Mouse (Mus musculus): ENCODE measurements around the gene Map3k1. TPM values are rescaled to one million over a fixed set of nuclear protein-coding genes. Genes with fewer than 3 reads are reported as not detected.
A peak's percentile ranks its signal among the peaks of the same experiment; 100 is the strongest.

The Map3k1 gene
- polyA plus RNA-seq, 1 experiment from 2014 or later, result 19.8 TPM

DNA sequence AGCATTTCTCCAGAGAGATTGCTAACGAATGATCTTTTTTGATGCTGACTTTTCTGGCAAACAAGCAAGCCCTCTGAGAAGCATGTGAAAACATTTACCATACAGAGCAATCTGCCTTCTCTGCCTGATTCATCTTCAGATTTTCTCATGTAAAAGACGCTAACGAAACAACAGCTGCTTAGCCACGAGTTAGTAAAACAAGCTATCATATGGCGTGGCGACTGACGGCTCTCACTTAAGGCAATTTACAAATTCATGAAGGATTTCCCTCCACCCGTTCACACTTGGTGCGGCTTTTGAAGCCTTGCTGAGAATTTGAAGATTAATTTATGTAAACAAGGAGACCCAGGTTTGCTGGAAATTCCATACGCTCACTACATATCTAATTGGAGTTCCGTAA, 25.8 kb upstream of the Map3k1 start:
- H3K9ac ChIP-seq (ENCODE audit: low read depth, low read length), result no peak overlapping the region
- H3K9me3 ChIP-seq (ENCODE audit: control insufficient read depth, low read length), result no peaks in the 10 kb centered on the region
- ATAC-seq (replicated peaks; ENCODE audit: low FRiP score) (no peak), DNase-seq (ENCODE audit: low spot score) (no peak)
- no peaks in the 10 kb centered on the region for H3K36me3 ChIP-seq (ENCODE audit: control insufficient read depth, insufficient read depth, low read length)
- H3K4me3 ChIP-seq (ENCODE audit: low read depth, low read length), result no peak overlapping the region
- no peaks in the 10 kb centered on the region for H3K27me3 ChIP-seq (replicated peaks; ENCODE audit: control insufficient read depth, insufficient read depth, low read length)
- H3K4me2 ChIP-seq, result no peak overlapping the region
- peaks cover 3% of the 10 kb centered on the region; the same call in 1 of the 2 replicates for H3K4me1 ChIP-seq (replicated peaks; ENCODE audit: control insufficient read depth, insufficient read depth, low read length)
- WGBS, result 67% methylated on average over 11 of the region's 11 CpGs
- no peak overlapping the region for H3K27ac ChIP-seq (ENCODE audit: low read depth, low read length)

DNA sequence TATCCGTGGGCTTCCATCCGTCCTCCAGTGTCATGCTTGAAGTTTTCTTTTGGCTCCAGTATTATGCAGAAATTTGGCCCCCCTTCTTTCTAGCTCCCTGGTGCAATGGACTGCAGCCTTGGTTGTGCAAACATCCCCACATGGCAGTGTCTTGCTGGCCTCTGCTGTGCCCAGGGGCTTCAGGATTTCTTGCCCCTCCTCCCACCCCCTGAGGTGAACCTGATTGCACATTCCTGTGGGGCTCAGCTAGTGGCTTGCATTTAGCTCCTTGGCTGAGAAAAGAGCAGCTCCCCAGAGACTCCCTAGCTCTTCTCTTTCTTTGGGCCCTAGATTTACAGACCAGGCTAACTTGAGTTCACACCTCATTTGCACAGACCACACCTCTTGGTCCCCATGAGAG, 20.7 kb upstream of the Map3k1 start:
- H3K9me3 ChIP-seq (ENCODE audit: control insufficient read depth, low read length), result no peaks in the 10 kb centered on the region
- H3K4me1 ChIP-seq (replicated peaks; ENCODE audit: control insufficient read depth, insufficient read depth, low read length), result no peaks in the 10 kb centered on the region
- H3K4me2 ChIP-seq, result no peak overlapping the region
- DNase-seq (ENCODE audit: low spot score), result no peak
- no peak for ATAC-seq (replicated peaks; ENCODE audit: low FRiP score)
- no peak overlapping the region for H3K4me3 ChIP-seq (ENCODE audit: low read depth, low read length)
- no peak overlapping the region for H3K9ac ChIP-seq (ENCODE audit: low read depth, low read length)
- 52% methylated on average over 2 of the region's 2 CpGs for WGBS
- H3K36me3 ChIP-seq (ENCODE audit: control insufficient read depth, insufficient read depth, low read length), result no peaks in the 10 kb centered on the region
- H3K27ac ChIP-seq (ENCODE audit: low read depth, low read length), result no peak overlapping the region
- H3K27me3 ChIP-seq (replicated peaks; ENCODE audit: control insufficient read depth, insufficient read depth, low read length), result no peaks in the 10 kb centered on the region

DNA sequence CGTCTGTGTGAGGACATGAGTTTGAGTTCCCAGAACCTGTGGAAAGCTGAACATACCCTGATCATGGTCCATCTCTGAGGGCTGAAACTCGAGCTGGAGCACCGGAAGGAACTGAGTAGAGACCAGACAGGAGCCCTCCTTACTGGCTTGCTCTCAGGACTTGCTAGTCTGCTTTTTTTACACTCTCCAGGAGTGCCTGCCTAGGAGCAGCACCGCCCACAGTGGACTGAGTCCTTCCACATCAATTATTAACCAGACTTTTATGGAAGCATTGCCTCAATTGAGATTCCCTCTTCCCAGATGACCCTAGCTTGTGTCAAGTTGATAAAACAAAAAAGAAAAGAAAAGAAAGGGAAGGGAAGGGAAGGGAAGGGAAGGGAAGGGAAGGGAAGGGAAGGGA, 18.7 kb upstream of the Map3k1 start:
- DNase-seq (ENCODE audit: low spot score), result no peak
- no peaks in the 10 kb centered on the region for H3K9me3 ChIP-seq (ENCODE audit: control insufficient read depth, low read length)
- H3K36me3 ChIP-seq (ENCODE audit: control insufficient read depth, insufficient read depth, low read length), result no peaks in the 10 kb centered on the region
- H3K27ac ChIP-seq (ENCODE audit: low read depth, low read length), result no peak overlapping the region
- no peak overlapping the region for H3K4me2 ChIP-seq
- WGBS, result 72% methylated on average over 4 of the region's 4 CpGs
- no peak overlapping the region for H3K9ac ChIP-seq (ENCODE audit: low read depth, low read length)
- H3K4me1 ChIP-seq (replicated peaks; ENCODE audit: control insufficient read depth, insufficient read depth, low read length), result no peaks in the 10 kb centered on the region
- H3K27me3 ChIP-seq (replicated peaks; ENCODE audit: control insufficient read depth, insufficient read depth, low read length), result no peaks in the 10 kb centered on the region
- H3K4me3 ChIP-seq (ENCODE audit: low read depth, low read length), result no peak overlapping the region
- no peak for ATAC-seq (replicated peaks; ENCODE audit: low FRiP score)

DNA sequence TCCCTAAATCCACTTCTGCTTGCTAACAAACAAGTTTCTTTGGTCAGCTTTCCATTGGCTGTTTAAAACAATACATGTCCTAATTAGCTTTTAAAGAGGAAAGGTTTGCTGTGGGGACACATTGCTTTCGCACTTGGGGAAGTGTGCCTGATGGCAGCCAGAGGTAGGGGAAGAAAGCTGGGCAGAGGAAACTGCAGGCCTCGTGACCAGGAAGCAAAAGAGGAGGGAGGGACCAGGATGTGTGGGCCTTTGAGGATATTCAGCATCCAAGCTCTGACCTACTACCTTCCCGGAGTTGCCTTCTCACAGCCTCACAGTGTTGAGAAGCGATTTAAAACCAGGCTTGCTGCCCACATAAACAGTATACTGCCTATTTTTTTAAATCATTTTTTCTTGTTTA, 15.4 kb upstream of the Map3k1 start:
- ATAC-seq (replicated peaks; ENCODE audit: low FRiP score) (no peak), DNase-seq (ENCODE audit: low spot score) (no peak)
- 65% methylated on average over 4 of the region's 4 CpGs for WGBS
- Histone ChIP-seq H3K9ac (ENCODE audit: low read depth, low read length) (no peak overlapping the region), H3K27me3 (replicated peaks; ENCODE audit: control insufficient read depth, insufficient read depth, low read length) (no peaks in the 10 kb centered on the region), H3K4me1 (replicated peaks; ENCODE audit: control insufficient read depth, insufficient read depth, low read length) (no peaks in the 10 kb centered on the region), H3K4me2 (no peak overlapping the region), H3K27ac (ENCODE audit: low read depth, low read length) (no peak overlapping the region), H3K36me3 (ENCODE audit: control insufficient read depth, insufficient read depth, low read length) (no peaks in the 10 kb centered on the region), H3K9me3 (ENCODE audit: control insufficient read depth, low read length) (no peaks in the 10 kb centered on the region), H3K4me3 (ENCODE audit: low read depth, low read length) (no peak overlapping the region)

DNA sequence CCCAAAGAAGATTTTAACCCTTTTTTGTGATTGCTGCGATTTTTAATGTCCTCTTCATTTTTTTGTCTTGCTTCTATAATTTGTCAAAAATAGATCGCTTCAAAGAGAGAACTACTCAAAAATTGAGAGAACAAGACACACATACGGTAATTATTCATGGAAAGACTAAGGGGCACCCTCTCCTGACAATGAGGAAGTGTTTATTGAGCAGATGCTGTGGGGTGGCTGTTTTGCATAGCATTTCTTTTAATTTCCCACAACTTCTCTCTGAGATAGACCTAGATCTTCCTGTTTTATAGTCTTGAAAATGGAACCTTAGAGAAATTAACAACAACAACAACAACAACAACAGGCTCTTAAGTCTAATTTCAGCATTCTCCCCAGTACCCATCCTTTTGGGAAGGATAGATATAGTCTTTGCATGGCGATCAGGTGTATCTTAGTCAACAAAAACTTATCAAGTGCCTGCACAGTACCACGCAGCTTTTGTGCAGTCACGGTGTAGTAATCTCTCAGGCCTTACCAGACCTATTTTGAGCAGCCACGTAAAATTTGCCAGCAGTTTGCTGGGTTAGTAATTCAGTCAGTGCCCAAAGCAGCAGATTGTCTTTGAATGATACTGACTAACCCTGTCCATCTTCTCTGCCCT, 13.1 kb upstream of the Map3k1 start:
- Histone ChIP-seq H3K4me2 (no peak overlapping the region), H3K27ac (ENCODE audit: low read depth, low read length) (no peak overlapping the region), H3K9ac (ENCODE audit: low read depth, low read length) (no peak overlapping the region), H3K9me3 (ENCODE audit: control insufficient read depth, low read length) (no peaks in the 10 kb centered on the region), H3K4me1 (replicated peaks; ENCODE audit: control insufficient read depth, insufficient read depth, low read length) (peaks cover 9% of the 10 kb centered on the region), H3K4me3 (ENCODE audit: low read depth, low read length) (no peak overlapping the region), H3K27me3 (replicated peaks; ENCODE audit: control insufficient read depth, insufficient read depth, low read length) (no peaks in the 10 kb centered on the region), H3K36me3 (ENCODE audit: control insufficient read depth, insufficient read depth, low read length) (no peaks in the 10 kb centered on the region)
- no peak for DNase-seq (ENCODE audit: low spot score)
- WGBS, result 69% methylated on average over 7 of the region's 7 CpGs
- peak; percentile 63; the same call in 1 of the 2 replicates for ATAC-seq (replicated peaks; ENCODE audit: low FRiP score)

GRCm38 (mm10) chr13:111819618-111820385, 11.0 kb upstream of the Map3k1 start:
- Histone ChIP-seq H3K4me3 (ENCODE audit: low read depth, low read length) (no peak overlapping the region), H3K27ac (ENCODE audit: low read depth, low read length) (no peak overlapping the region), H3K4me1 (replicated peaks; ENCODE audit: control insufficient read depth, insufficient read depth, low read length) (peaks cover 9% of the 10 kb centered on the region), H3K27me3 (replicated peaks; ENCODE audit: control insufficient read depth, insufficient read depth, low read length) (no peaks in the 10 kb centered on the region), H3K4me2 (no peak overlapping the region), H3K36me3 (ENCODE audit: control insufficient read depth, insufficient read depth, low read length) (no peaks in the 10 kb centered on the region), H3K9ac (ENCODE audit: low read depth, low read length) (no peak overlapping the region), H3K9me3 (ENCODE audit: control insufficient read depth, low read length) (no peaks in the 10 kb centered on the region)
- ATAC-seq (replicated peaks; ENCODE audit: low FRiP score), result no peak
- WGBS, result 80% methylated on average over 9 of the region's 9 CpGs
- DNase-seq (ENCODE audit: low spot score), result no peak

DNA sequence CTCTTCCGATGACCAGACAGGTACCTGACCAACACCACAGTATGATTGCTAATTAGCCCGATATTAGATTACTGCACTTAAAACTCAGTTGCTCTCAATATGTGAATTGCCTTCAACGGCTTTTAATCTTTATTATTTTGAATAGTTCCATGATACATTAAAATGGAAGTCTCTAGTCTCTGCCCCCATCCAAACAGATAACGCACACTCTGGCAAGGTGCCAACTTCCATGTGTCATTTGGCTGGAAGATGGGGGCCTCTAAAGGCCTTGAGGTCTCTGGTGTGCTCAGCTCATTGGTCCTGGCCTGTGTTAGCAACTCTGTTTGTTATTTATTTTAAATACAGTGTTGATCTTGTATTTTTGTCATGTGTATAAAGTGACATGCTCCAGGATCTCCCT, 10.3 kb upstream of the Map3k1 start:
- DNase-seq (ENCODE audit: low spot score) (no peak), ATAC-seq (replicated peaks; ENCODE audit: low FRiP score) (no peak)
- WGBS, result 89% methylated on average over 4 of the region's 4 CpGs
- Histone ChIP-seq H3K27ac (ENCODE audit: low read depth, low read length) (no peak overlapping the region), H3K27me3 (replicated peaks; ENCODE audit: control insufficient read depth, insufficient read depth, low read length) (no peaks in the 10 kb centered on the region), H3K4me1 (replicated peaks; ENCODE audit: control insufficient read depth, insufficient read depth, low read length) (peaks cover 9% of the 10 kb centered on the region), H3K9me3 (ENCODE audit: control insufficient read depth, low read length) (no peaks in the 10 kb centered on the region), H3K4me2 (no peak overlapping the region), H3K9ac (ENCODE audit: low read depth, low read length) (no peak overlapping the region), H3K36me3 (ENCODE audit: control insufficient read depth, insufficient read depth, low read length) (no peaks in the 10 kb centered on the region), H3K4me3 (ENCODE audit: low read depth, low read length) (no peak overlapping the region)

- Histone ChIP-seq H3K9me3 (ENCODE audit: control insufficient read depth, low read length) (no peaks in the 10 kb centered on the region), H3K4me1 (replicated peaks; ENCODE audit: control insufficient read depth, insufficient read depth, low read length) (peaks cover 9% of the 10 kb centered on the region), H3K9ac (ENCODE audit: low read depth, low read length) (no peak overlapping the region), H3K27ac (ENCODE audit: low read depth, low read length) (no peak overlapping the region), H3K27me3 (replicated peaks; ENCODE audit: control insufficient read depth, insufficient read depth, low read length) (no peaks in the 10 kb centered on the region), H3K4me2 (peak overlapping the region; percentile 14; the same call in 1 of the 2 replicates), H3K4me3 (ENCODE audit: low read depth, low read length) (no peak overlapping the region), H3K36me3 (ENCODE audit: control insufficient read depth, insufficient read depth, low read length) (no peaks in the 10 kb centered on the region)
- ATAC-seq (replicated peaks; ENCODE audit: low FRiP score), result peak; percentile 46
- 53% methylated on average over 15 of the region's 15 CpGs for WGBS
- DNase-seq (ENCODE audit: low spot score), result no peak
Observed at GRCm38 (mm10) chr13:111818216-111818903, 9.6 kb upstream of the Map3k1 start.

Data from liver, embryonic 11.5 days (tissue).